Mouse (Mus musculus) embryonic fibroblast, embryonic 13.5 days (primary cell): ENCODE measurements around the gene Creb1.

ENCODE experiments used
- CTCF ChIP-seq: IDR thresholded peaks from 2 replicates; pipeline ENCODE4 v1.5.1; 2011; ENCODE audit warnings: mild to moderate bottlenecking, control low read depth, low read length, moderate library complexity, borderline replicate concordance; ENCODE audit not compliant: insufficient read depth
- POLR2A ChIP-seq: IDR thresholded peaks from 2 replicates; pipeline ENCODE4 v1.6.1; 2011; ENCODE audit warnings: low read depth, mild to moderate bottlenecking, control low read depth, low read length, moderate library complexity

DNA sequence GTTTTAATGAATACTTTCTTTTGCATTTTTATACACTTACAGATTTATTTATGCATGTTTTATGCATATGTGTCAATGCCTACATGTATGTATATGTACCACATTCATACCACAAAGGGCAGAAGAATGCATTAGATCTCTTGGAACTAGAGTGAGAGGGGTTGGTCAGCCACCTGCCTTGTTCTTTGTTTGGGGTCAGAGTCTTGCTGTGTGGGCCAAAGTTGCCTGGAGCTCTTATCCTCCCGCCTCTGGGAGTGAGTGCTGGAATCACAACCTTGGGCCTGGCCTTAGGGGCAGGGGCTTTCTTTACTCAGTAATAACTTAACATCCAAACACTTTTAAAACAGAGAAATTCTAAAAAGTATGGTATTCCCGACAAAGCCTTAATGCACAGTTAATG, 44.3 kb downstream of the Creb1 start:
- TF ChIP-seq CTCF, result no peak
- TF ChIP-seq POLR2A, result no peak
